Mouse (Mus musculus) embryonic fibroblast, embryonic 13.5 days (primary cell): Measurements from ENCODE around the gene Auts2.

Experiments used
- CTCF ChIP-seq: IDR thresholded peaks from 2 replicates; pipeline ENCODE4 v1.5.1; 2011; ENCODE audit warnings: mild to moderate bottlenecking, control low read depth, low read length, moderate library complexity, borderline replicate concordance; ENCODE audit not compliant: insufficient read depth
- POLR2A ChIP-seq: IDR thresholded peaks from 2 replicates; pipeline ENCODE4 v1.6.1; 2011; ENCODE audit warnings: low read depth, mild to moderate bottlenecking, control low read depth, low read length, moderate library complexity

GRCm38 (mm10) chr5:131869711-131870499, 673.2 kb downstream of the Auts2 start:
- TF ChIP-seq CTCF (no peak), POLR2A (no peak)
